Mouse (Mus musculus) frontal cortex, postnatal 14 days (tissue): ENCODE measurements around the gene Gnai3.

Source experiments
- DNase-seq, 2 experiments: peaks; one replicate each; pipeline ENCODE4 v3.0.0; 2022; ENCODE audit warnings: low spot score in 2 of 2

The Gnai3 gene

DNA sequence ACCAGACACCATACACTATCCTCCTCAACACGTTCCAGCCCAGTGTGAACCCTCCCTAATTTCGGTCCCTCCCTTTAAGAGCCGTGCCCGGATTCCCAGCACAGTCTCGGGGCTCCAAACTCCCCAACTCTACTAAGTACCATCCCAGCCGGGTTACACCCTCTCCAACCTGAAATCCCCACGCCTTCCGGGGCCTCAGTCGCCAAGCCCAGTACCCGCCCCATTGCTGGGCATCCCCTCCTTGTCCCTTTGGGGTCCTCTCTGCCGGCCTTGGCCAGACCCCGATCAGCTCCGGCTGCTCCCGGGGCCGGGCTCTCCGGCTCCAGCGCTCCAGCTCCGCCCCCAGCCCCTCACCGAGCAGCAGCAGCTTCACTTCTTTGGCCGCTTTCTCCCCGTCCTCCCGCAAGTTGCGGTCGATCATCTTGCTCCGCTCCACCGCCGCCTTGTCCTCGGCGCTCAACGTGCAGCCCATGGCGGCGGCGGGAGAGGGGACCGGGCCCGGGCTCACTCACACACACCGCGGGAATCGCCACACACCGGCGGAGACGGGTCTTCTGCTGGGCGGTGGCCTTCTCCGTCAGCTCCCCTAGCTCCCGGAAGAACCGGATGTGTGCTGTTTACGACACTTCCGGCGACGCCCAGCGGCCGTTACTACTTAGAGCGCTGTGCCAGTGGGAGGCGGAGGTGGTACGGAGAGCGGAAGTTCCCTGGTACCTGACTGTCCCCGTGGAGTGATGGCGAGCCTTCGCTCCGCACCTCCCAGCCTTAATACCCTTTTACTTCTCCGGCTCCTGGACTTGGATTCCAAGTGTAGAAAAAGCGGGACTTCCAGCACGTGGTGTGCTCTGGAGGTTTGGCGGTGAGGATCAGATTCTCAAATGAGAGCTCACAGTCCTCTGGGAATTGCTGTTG, at the start of gene Gnai3:
Gene Gnai3 (minus strand): TSS at position 613 of the 912 bp plus-strand sequence.
- peak; percentile 82 to 85 for DNase-seq

DNA sequence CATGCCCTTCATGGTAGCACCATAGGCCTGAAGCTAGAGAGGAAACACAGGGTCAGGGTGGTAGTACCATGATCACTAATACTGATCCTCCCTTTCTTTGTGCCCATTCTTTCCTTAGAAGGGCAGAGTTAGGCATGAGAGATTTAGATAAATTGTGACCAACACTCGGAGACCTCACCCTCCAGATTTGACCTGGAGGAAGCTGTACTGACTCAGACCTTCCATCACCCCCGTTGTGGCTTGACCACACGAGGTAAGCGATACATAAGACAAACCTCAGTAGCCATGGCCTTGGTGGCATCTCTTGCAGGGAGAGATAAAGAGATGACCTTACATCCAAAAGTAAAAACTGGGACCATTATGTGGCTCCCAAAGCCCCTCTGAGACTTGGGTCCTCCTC, 49.3 kb upstream of the Gnai3 start:
- DNase-seq, result no peak

DNA sequence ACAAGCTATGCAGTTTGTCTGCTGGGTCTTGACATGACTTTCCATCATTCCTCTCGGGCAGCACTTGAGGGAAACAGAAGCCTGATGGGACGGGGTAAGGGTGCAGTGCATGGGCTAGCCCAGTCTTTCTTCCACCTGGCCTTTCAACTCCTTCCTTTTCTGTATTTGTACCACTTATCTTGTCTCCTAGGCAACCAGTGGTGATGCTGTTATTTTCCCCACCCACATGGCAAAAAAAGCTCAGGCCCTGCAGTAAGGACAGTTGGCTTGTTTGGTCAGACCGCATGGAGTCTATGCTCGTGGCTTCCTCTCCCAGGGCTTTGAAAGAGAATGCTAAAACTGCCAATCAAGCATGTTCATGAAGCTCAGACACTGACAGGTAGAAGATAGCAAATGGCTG, 47.7 kb upstream of the Gnai3 start:
- DNase-seq, result no peak

DNA sequence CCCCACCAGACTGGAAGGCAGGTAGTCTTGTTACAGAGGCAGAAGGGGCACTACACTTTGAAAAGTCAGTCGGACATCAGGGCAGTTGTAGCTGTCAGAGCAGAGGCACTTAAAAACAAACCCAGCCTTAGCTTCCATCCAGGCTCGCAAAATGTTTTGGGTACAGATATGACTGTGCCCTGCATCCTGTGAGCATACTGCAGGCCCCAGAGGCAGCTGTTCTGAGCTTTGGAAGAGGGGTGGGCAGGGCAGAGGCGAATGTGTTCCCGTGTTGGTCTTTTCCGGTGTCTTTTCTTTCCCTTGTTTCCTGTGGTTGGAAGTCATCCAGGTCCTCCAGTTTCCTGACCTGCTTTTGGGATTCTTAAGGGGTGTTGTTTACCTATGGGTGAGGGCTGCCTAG, 44.0 kb upstream of the Gnai3 start:
- DNase-seq, result no peak

DNA sequence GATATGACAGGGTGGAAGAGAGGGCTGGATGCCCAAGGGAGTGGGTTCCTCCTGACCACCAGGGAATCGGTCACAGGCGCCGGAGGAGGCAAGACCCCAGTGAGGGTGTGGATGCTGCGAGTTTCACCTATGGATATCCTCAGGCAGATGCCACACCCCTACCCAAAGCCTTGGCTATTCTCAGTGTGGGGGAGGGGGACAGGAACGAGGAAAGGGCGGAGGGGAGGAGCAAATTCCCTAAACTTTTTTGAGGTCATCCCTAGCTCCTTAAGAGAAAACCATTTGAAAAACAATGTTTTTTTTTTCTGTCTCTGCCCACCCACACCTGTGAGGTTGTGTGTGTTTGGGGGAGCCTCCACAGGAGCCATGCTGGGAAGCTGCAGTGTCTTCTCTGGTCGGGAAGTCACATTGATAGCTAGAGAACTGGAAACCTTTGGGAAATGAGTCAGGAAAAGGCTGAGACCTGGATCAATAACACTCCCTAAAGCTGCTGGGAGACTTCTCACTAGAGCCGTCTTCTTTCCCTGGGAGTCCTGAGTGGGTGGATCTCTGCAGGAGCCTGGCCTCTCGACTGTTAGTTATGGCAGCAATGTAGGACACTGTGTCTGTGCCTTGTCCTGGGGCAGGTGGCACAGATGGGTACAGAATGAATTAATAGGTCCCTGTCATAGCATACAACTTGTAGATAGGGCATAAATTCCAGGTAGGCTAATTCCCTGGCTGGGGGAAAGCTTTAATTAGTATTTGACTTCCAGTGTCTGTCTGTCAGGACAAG, 43.0 kb upstream of the Gnai3 start:
- no peak for DNase-seq

DNA sequence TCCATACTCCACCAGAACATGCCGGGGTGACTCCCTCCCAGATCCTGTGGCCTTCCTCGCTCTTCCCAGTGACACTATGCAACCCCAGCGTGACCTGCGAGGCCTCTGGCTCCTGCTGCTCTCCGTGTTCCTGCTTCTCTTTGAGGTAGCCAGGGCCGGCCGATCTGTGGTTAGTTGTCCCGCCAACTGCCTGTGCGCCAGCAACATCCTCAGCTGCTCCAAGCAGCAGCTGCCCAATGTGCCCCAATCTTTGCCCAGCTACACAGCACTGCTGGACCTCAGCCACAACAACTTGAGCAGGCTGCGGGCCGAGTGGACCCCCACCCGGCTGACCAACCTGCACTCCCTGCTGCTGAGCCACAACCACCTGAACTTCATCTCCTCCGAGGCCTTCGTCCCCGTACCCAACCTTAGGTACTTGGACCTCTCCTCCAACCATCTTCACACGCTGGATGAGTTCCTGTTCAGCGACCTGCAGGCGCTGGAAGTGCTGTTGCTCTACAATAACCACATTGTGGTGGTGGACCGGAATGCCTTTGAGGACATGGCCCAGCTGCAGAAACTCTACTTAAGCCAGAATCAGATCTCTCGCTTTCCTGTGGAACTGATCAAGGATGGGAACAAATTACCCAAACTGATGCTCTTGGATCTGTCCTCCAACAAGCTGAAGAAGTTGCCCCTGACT, 41.3 kb upstream of the Gnai3 start:
- DNase-seq, result no peak

DNA sequence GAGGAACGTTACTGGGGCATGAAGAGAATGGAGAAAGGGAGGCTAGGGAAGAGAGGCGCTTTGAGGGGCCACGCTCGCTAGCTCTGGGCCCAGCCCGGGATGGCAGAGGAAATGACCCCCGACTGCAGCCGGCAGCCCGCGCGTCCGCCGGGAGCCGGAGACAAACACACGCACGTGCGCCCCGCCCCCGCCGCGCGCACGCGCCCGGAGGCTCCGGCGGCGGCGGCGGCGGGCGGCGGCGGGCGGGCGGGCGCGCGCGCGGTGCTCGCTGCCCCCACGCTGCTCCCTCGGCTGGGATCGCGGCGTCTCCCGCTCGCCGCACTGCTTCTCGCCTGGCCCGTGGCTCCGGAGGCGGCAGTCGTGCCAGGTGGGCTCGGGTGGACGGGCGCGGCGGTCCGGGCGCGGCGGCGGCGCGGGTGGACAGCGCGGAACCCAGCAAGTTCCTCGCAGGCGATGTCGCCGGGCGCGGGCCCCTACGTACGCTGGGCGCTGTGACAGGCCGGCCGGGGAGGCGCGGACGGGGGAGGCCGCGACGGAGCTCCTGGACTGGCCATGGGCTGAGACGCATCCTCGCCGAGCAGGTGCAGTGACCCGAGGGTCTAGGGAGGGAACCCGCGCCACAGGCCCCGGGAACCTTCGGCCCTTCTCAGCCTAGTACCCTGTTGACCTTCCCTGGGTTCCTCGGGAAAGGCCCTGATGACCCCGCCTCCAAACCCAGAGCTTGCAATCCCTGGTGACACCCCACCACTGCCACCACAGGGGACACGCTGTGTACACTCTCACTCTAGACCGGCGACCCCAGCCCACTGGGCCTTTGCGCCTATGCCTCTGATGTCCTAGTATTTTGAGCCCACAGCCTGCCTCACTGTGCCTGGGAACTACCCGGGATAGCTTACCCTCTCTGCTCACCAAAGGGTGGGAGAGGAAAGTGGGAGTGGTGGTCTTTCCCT, 40.4 kb upstream of the Gnai3 start, which contains the start of gene Amigo1:
Gene Amigo1 (plus strand): TSS at position 238 of the 950 bp plus-strand sequence.
- no peak for DNase-seq

DNA sequence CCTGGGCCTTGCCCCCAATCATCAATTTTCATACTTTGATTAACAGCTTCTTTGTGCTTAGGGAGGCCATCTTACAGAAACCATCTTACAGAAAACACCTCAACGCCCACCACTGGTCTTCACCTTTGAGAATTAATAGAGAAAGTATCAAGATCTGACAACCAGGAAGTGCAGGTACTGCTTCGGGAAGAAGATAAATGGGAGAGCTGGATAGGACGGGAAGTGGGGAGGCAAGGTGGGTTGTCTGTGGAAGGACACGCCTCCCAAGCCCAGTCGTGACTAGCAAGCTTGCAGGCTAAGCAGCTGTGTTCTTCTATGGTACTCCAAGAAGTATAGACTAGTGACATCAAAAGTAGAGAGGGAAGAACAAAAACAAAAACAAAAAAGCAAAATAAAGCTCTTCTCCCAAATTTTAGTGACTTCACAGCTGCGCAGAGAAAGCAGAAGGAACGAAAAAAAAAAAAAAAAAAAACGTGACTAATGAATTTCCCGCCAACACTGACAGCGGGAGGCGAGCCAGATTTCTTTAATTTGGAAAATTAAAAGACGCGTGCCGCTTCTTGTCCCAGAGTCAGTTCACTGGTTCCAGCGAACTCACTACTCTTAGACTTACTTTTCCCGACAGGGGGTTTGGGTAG, 39.6 kb upstream of the Gnai3 start:
- no peak for DNase-seq

DNA sequence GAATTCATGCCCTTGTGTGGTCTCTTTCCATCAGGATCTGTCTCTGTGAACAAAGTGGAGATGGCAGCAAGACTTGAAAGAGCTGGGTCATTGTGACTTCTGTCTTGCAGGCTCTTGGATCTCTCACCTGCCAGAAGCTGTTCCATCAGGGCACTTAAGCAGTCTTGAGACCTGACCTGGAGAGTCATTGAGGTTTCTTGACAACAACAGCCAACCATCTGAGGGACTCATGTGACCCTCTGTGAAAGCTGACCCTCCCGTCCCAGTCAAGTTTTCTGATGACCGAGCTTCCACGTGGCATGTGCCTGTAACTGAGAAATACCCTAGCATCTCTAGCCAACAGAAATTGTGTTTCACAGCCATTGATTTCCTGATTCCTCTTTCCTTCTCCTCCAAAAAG, 38.8 kb upstream of the Gnai3 start:
- DNase-seq, result no peak

DNA sequence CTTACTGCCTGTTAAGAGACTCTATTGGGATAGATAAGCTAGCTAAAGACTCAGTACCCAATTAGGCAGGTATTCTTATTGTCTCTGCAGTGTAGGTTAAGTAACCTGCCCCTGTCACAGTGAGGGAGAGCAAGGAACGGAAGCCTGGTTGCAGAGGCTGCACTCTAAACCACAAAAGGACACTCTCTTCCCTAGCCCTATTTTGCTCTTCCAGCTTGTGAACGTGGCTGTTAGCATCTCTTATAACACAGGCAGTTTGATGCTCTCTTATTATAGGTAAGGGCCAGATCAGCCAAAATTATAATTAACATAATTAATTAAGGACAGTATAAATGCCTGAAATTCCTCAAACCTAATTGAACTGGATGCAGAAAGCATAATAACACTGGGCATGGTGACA, 34.6 kb upstream of the Gnai3 start:
- DNase-seq, result no peak

DNA sequence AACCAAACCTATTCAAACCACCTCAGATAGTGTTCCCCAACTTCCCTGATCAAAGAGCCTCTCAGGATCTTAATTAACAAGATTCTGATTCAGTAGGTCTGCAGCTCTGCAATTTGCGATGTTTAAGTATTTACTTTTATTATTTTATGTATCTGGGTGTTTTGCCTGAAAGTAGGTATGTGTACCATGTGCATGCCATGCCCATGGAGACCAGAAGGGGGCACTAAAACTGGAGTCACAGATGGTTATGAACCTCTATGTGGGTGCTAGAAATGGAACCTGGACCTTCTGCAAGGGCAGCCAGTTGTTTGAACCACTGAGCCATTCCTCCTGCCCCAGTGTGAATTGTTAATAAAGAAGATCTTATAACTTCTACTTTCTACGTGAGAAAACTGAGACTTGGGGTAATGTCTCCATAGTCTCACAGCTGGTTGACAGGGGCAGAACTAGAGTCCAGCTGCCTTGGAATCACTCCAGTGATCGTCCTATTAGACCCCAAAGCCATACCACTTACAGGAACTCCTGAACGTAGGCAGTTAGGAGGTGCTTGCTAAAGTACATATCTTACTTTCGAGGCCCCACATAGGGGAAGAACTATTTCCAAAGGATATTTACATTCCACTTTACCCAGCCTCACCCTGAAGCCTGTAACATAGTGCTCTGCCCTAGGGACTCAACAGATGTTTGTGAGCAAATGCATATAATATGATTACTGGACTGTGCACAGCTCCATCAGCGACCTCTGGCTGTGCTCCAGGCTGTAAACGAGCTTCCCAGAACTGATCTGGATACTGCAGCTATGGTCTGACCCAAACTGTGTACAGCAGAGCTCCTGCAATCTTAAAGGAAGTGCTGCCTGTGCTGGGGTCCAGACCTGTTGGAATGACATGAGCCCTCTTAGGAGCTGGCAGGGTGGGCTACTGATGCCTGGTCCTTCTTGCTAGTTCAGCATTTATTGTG, 33.1 kb upstream of the Gnai3 start:
- DNase-seq, result no peak

DNA sequence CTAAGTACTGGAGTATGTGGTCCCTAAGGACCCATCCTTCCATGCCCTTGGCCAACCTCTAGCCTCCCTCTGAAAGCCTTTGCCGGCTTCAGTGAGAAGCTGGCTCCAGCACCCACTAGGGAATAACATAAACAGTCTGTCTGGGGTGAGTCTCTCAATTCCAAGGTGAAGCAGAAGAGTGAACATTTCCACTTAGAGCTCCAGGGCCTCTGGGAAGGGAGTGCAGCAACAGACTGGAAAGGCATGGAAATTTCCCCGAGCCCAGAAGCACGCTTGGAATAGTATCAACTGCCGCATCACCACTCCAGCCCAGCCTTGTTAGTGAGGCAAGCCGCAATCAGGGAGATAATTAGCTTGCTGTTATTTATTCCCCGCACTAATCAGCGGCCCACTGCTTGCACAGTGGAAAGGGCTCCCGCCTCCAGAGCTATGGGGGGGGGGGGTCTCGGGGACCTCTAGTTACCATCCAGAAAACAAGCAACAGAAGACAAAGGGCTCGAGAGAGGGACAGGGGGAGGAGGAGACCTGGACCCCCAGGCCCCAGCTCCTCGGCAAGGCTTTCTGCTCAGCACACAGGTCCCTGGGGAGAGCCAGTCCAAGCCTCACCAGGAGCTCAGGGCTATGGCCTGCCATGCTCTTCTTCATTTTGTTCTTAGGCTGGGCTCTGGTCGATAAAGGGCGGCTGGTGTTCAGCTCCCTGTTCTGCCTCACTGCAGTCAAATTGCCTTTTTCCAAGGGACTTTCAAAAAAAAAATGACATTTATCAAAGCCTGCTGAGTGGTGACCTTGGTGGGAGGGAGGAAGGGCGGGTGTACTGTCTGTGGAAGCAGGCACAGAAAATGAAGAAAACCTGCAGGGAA, 29.0 kb upstream of the Gnai3 start:
- DNase-seq, result peak in 1 of 2 experiments; percentile 51

DNA sequence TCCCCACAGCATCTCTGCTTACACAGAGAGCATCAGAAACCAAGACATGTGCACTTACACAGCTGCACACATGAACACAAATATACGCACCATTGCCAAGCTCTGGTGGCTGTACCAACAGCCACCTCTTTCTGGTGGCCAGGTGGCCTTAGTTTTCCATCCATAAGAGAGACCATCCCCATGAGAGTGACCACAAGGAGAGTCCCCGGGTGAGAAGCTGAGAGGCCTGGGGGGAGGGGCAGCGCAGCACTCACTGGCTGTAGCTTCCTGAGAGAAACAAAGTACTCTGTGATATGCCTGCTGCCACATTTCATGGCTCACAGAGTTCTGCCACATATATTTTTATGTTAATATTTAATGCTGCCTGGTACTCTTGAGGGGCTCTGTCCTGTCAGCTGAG, 23.3 kb upstream of the Gnai3 start:
- no peak for DNase-seq

DNA sequence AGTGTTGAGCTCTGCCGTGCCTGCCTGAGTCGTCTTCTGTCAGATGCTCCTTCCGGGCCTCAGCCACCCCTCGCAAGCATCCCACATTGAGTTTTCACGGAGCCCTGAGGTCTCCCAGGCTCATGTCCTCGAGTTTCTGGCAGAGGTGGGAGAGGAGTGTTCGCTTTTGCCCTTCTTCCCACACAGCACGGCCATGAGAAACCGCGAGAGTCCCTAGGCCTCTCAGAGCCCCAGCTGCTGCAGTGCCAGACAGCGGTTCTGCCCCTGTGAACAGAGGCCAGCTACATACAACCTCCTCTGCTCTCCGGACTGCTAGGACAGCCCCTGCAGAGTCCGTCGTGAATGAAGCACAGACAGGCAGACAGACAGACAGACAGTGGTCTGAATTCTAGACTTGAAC, 21.6 kb upstream of the Gnai3 start:
- DNase-seq, result no peak

DNA sequence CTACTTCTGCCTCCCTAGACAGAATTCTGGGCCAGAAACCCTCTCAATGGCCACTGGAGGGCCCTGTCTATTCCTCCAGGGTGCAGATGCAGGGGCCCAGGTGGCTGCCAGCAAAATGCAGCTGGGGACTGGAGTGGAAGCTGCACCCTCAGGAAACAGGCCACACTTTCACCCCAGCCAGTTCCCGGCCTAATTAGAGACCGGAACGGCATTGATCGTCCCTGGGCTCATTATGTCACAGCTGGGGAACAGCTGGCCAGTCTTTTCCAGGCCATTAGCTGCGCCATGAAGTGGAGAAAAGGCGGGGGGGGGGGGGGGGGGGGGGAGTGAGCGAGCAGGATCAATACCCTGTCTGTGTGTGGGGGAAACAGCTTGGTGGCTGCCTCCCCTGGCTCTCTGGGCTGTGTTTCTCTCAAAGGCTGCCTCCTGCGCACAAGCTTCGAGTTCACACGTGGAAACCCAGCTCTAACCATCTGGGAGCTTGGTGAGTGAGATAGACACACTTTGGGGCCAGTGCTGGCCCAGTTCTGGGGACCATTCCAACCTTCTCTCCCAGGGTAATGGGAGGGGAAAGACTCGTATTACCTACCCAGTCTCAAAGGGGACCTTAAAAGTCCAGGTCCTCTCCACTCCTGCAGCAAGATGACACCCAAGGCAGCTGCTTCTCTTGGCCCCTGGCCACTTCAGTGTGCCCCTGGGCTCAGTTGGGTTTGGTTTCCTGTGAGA, 20.7 kb upstream of the Gnai3 start:
- DNase-seq, result peak; percentile 37 to 68

DNA sequence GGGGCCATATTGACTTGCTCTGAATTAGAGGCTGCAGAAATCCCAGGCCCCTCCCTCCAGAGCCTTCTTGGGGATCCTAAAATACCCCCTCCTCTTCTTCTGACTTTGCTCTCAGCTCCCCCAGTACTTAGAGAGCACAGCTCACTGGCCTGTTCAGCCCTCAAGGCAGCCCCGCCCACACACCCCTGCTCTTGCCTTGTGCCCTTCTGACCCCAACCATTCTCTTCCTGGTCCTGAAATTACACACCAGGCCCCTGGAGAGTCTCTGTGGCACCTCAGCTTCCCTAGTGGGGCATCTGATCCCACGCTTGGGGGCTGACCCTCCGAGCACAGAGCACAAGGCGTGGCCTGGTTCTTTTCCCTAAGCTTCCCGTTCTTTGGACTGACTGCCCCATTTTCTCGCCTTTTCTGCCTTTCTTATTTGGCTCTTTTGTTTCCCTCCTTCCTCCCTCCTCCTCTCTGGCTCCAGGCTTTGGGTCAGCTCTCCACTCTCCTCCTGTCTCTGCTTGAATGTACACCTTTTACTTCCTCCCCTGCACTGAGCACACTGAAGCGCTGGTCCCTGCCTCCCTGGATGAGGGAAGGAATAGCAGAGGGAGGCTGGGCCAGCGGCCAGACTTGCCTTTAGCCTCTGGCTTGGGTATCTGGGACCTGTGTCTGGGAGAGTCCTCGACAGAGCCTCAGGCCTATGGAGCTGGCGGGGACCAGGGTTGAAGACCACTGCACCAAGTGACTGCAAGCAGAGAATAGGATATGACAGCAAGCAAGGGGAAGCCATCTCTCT, 19.8 kb upstream of the Gnai3 start:
- DNase-seq, result no peak

DNA sequence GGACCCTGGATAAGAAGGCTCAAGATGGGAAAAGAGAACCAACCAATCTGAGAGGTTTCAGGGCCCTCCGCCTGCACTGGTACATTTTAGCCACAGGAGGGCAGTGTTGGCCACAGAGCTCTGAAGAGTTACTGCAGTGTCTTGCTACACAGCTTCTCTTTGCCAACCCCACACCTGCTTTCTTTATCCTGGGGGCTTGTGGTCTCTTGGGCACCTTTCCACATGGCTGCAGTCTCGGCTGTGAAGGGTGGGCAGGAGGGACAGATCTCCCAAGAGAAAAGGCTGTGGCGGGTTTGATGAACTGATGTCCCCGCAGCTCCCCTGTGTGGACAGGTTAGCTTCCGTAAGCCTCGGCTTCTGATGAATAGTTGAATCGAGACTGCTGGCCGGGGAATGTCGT, 18.9 kb upstream of the Gnai3 start:
- DNase-seq, result peak; percentile 79 to 90
